Mouse (Mus musculus): ENCODE measurements around the gene Pax4. TPM values are rescaled to one million over a fixed set of nuclear protein-coding genes. Genes with fewer than 3 reads are reported as not detected.
A peak's percentile ranks its signal among the peaks of the same experiment; 100 is the strongest.

Pax4 gene
- total RNA-seq, 2 experiments from 2014 or later: not detected

DNA sequence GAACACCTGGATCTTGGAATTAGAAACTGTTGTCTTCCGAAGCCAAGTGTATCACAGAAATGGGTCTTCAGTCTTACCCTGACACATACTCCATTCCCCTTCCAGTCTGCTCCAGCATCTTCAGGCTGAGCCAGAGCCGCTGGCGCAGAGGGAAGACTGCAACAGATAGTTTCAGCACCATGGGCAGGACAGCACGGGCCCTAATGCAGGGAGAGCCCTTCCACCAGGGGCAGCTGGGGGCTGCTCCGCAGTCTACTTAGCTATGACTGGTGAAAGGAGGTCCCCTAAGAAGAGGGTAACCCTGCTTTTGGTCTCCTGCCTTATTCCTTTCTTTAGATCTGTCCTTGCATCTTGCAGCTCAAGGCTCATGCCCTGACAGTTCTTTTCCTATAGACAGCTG is 1.3 kb upstream of the Pax4 start:
- ATAC-seq (replicated peaks; ENCODE audit: poor library complexity): 0 out of 2 replicates have a peak, but pooled peaks have one; percentile 46

- ATAC-seq (replicated peaks; ENCODE audit: poor library complexity): no peak
Measured at GRCm38 (mm10) chr6:28447937-28448336, 1.2 kb downstream of the Pax4 start.

DNA sequence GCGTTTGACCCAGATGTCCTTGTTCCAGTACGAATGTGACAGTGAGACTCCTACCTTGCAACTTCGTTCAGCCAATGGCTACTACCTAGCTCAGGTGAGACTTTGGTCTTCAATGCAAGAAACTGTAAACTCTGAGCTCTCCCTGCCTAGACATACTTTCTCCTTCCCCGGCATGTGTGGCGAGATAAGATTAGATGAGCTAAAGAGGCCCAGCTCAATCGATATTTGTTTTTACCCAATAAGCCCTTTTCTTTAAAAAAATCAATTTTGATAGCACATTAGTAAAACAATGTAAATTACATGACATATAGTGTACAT is 17.7 kb downstream of the Pax4 start:
- no peak for ATAC-seq (replicated peaks; ENCODE audit: poor library complexity)

GRCm38 (mm10) chr6:28430795-28431537 is 18.2 kb downstream of the Pax4 start:
- ATAC-seq (replicated peaks; ENCODE audit: poor library complexity): peak; percentile 39; the same call in 1 of the 2 replicates

- no peak for ATAC-seq (replicated peaks; ENCODE audit: poor library complexity)
Measured at GRCm38 (mm10) chr6:28429870-28430269, 19.3 kb downstream of the Pax4 start.

- ATAC-seq (replicated peaks; ENCODE audit: poor library complexity): no peak
Measured at GRCm38 (mm10) chr6:28428290-28428689, 20.9 kb downstream of the Pax4 start, which contains the start of gene Gcc1. Gene Gcc1 (minus strand): TSS chr6:28428390.

DNA sequence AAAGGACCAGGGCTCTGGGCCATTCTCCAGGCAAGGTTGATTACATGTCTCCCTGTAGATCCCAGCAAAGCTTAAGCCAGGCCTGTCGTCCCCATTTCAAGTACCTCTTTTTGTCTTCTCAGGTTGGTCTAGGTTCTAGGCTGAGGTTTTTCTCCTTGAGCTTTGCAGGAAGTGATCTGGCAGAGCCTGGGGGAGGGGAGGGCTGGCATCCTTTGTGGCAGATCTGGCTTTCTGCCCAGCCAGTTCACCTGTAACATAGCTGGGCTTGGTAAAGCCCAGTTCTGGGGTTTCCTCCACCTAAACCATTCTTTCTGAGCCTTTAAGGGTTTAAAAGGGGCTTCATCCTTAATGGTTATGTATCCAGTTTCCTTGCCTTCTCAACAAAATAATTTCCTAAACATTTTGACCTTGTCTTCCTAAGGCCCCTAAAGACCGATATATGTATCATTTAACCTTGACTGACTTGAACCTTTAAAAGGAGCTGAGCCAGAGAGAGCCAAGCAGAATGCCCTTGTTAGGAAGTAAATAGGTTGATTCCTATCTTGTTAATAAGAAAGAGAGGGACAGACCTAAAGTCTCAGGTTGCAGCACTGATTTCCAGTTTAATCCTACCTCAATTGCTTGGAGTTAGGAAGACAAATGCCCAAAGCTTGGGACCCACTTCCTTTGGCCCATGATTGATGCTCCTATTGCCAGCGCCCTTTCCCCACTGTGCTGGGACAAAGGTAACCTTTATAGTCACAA is 21.9 kb downstream of the Pax4 start, which contains the start of gene Fscn3:
Gene Fscn3, plus strand, starts transcription at position 694 of the 744 bp plus-strand sequence.
- ATAC-seq (replicated peaks; ENCODE audit: poor library complexity): no peak

DNA sequence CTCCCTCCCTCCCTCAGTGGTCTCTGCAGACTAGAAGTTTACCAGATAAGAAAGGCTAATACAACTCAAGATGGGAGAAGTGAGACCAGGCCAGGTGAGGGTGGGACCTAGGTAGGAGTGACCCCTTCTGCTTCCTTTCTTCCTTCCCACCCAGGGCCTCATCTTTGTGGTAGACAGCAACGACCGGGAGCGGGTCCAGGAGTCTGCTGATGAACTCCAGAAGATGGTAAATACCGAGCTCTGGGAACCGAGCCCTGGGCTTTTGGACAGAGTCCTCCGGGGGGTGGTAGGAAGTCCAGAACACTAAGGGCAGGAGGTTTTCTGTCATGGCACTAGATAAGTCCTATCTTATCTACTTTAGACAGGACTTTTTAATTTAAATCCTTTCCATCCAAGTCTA is 24.1 kb downstream of the Pax4 start:
- ATAC-seq (replicated peaks; ENCODE audit: poor library complexity): no peak

- peak; percentile 21 for ATAC-seq (replicated peaks; ENCODE audit: poor library complexity)
Measured at GRCm38 (mm10) chr6:28423767-28424695, 25.1 kb downstream of the Pax4 start.

DNA sequence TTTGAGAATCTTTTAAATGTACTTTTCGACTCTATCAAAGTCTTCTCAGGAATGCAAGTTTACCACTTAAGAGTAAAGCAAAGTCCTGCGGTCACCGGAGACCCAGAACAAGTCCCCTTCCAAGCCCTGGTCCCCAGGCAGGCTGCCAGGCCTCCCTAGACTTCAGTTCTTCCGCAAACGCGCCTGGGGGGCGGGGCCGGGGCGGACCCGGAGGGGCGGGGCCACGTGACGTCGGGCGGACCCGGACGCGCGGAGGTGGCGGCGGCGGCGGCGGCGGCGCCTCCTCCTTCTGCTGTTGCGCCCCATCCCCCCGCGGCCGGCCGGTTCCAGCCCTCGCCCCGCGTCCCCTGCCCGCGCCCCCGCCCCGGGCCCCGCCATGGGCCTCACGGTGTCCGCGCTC is 25.8 kb downstream of the Pax4 start, which contains the start of gene Arf5:
Gene Arf5, plus strand, starts transcription at position 248 of the 400 bp plus-strand sequence.
- ATAC-seq (replicated peaks; ENCODE audit: poor library complexity): peak; percentile 42

DNA sequence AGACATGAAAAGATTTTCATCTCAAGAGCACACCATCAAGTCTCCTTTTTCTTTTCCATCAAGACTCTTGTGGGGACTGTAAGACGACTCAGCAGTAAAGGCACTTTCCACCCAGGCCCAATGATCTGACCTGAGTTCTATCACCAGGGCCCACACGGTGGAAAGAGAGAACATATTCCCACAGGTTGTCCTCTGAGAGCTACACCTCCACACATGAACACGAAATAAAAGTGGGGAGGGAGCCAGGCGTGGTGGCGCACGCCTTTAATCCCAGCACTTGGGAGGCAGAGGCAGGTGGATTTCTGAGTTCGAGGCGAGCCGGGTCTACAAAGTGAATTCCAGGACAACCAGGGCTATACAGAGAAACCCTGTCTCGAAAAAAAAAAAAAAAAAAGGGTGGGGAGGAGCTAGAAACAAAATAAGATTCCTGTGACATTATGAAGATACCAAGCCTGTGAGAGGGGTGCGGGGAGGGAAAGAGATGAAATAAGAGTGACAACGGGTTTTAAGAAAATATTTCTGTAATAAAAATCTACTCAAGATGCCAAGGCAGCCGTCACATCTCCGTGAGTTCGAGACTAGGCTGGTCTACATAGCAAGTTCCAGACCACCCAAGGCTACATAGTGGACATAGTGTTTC is 26.4 kb downstream of the Pax4 start:
- ATAC-seq (replicated peaks; ENCODE audit: poor library complexity): no peak

DNA sequence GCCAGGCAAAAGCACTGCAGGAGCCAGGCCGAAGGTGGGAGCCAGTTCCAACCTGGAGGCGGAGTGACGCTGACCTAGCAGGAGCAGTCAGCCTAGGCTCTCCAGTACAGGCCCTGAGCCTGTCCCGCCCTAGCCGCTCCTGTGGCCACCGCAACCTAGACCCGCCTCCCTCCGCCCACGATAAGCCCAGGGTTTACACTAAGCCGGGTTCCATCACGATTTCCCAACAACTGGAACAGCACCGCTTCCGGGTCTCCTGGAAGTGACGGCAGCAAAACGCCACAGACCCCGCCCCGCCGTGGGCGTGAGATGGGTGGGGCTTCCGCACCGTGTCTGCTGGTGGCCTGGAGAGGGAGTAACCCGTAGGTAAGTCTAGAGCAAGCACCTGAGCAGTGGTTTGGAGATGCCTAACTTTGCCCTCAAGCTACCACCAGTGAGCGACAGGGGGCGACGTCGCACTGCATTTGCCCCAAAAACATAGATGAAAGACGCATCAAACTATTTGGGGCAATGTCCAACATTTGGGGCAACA is 27.6 kb downstream of the Pax4 start:
- peak; percentile 84 for ATAC-seq (replicated peaks; ENCODE audit: poor library complexity)

DNA sequence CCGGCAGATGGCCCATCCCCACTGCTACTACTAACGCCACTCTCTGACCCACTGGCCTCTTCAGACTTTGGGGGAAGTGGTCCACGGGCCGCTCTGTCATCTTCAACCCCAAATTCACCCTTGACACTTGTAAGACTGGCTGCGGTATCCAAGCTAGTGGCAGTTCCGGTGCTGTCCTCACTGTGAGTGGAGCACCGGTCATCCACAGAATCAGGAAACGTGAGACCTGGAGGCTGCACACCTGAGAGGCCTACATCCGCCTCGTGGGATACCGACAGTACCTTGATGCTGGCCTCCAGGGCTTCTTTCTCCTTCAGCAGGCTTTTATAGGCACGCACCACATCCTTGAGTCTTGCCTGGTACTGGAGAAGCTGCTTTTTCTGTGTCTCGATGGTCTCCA is 28.3 kb downstream of the Pax4 start:
- no peak for ATAC-seq (replicated peaks; ENCODE audit: poor library complexity)

DNA sequence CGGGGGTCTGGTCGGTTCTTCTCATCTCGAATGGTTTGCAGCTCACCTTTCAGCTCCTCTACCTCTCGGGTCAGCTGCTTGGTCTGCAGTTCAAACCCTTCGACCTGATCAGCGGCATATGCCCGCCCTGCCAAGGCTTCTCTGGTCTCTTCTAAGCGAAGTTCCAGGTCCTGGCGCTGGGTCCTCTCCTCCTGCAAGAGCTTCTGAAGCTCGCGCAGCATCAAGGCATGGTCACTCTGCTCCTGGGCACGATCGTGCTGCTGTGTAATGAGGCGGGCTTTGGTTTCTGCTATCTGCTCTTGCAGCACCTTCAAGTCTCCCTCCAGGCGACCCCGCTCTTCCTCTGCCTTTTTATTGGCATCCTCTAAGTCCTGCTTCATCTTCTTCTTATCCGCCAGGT is 28.8 kb downstream of the Pax4 start:
- ATAC-seq (replicated peaks; ENCODE audit: poor library complexity): no peak

DNA sequence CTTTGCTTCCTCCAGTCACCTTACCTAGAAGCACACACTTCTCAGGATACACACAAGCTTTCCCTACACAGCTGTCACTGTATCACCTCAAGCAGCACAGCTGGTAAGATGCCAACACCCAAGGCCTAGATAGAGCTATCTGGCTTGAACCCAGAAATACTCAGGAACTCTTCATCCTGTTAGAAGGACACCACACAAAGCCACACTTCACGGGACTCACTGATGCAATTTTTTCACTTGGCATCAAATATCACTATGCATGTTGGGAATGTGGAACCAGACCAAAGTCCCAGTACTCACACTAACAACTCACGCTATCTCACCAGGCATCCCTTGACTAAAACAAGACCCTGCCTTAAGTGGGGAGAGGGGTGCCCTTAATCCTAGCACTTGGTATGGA is 29.5 kb downstream of the Pax4 start:
- no peak for ATAC-seq (replicated peaks; ENCODE audit: poor library complexity)

- ATAC-seq (replicated peaks; ENCODE audit: poor library complexity): no peak
Measured at GRCm38 (mm10) chr6:28418449-28418848, 30.7 kb downstream of the Pax4 start.

DNA sequence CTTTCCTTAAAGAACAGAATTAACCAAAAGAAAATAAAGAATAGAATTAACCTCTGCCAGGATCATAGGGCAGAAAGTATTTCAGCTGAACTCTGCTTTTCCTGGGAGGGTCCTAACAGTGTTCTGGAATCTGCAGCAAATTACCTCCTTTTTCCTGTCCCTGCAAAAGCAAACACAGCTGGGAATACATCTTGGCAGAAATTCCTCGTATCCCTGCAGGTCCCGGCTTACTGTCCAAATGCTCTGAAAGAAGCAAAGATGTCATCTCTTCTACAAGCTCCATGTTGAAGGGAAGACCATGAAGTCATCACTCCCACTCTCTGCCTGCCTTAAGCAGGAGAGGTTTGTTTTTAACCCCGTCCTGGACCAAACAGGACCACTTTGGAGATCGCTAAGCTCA is 32.2 kb downstream of the Pax4 start:
- no peak for ATAC-seq (replicated peaks; ENCODE audit: poor library complexity)

- peak; percentile 40; the same call in 1 of the 2 replicates for ATAC-seq (replicated peaks; ENCODE audit: poor library complexity)
Measured at GRCm38 (mm10) chr6:28411236-28411635, 37.9 kb downstream of the Pax4 start.

DNA sequence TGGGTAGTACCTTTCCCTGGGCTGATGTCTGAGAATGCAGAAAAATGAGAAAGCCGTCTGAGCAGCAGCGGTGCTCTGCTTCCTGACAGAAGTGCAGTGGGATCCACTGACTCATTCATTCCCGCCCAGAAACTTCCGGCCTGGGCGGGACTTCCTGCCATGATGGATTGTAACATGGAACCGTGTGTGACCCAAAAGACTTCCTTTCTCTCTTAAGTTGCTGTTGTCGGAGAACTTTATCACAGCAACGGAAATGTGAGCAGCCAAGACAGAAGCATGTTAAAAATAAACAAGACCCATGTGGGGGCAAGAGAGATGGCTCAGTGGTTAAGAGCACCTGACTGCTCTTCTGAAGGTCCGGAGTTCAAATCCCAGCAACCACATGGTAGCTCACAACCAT is 39.1 kb downstream of the Pax4 start:
- peak; percentile 90 for ATAC-seq (replicated peaks; ENCODE audit: poor library complexity)

- no peak for ATAC-seq (replicated peaks; ENCODE audit: poor library complexity)
Measured at GRCm38 (mm10) chr6:28399791-28400190, 49.4 kb downstream of the Pax4 start.
